Comparison of ENCODE assay signal across 15 mouse cellular contexts in the genomic region with DNA sequence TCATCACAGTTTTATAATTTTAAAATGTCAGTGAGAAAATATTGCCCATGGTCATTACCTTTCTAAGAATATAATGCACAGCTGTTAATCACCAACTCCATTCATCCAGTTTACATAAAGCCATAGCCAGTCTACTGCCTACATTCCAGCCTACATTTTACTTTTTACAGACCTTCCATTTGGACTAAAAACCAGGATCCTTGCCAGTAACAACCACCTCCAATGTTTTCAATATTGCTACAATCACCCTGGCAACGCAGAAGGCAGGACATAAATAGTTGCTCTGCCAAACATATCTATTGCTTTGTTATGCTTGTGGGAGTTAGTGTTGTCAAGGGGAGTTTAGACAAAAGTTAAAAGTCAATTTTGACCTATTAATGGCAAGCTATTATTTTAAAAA.
DNase-seq lines count a peak whose midpoint lies in the region; ATAC-seq and TF ChIP-seq lines count a peak whose summit lies in the region.
"Had no signal": no experiment of that assay in that cellular context is flagged by ENCODE, and none has a peak within 500 bp of the region (broad histone marks: within the 10 kb centered on the region; RNA-seq: fewer than 3 reads in every experiment).

No protein-coding gene starts in this region.

- no peaks in the 10 kb centered on the region for H3K27me3 ChIP-seq in limb, embryonic 14.5 days (ENCODE audit: control insufficient read depth, insufficient read depth, low read length)
- H3K27me3 ChIP-seq in heart, embryonic 11.5 days (ENCODE audit: control insufficient read depth, insufficient read depth, low read length) = no peaks in the 10 kb centered on the region
- no peaks in the 10 kb centered on the region for H3K27me3 ChIP-seq in forebrain, embryonic 11.5 days (ENCODE audit: control insufficient read depth, insufficient read depth, low read length)
- H3K27me3 ChIP-seq: CH12.LX; kidney, embryonic 15.5 days; stomach, embryonic 15.5 days had no signal

- no peak overlapping the region for H3K27ac ChIP-seq in limb, embryonic 14.5 days (replicated peaks; ENCODE audit: low read depth, low read length)
- H3K27ac ChIP-seq in heart, embryonic 11.5 days (ENCODE audit: low read depth, low read length) = no peak overlapping the region
- H3K27ac ChIP-seq in forebrain, embryonic 11.5 days (ENCODE audit: low read depth, low read length) = no peak overlapping the region
- H3K27ac ChIP-seq: heart, embryonic 10.5 days; hindbrain, embryonic 10.5 days; kidney, embryonic 15.5 days; midbrain, embryonic 10.5 days; stomach, embryonic 15.5 days had no signal

- peak; percentile 68 for ATAC-seq in limb, embryonic 14.5 days (ENCODE audit: low FRiP score, low read depth)
- ATAC-seq in heart, embryonic 11.5 days (replicated peaks; ENCODE audit: insufficient number of reproducible peaks, low FRiP score, low TSS enrichment) = no peak
- no peak for ATAC-seq in forebrain, embryonic 11.5 days (replicated peaks; ENCODE audit: low FRiP score)

- TF ChIP-seq POLR2A in brain, embryonic 14.5 days (IDR thresholded peaks at IDR 0.05; ENCODE audit: borderline replicate concordance, extremely low read depth, insufficient read depth, insufficient read length, poor library complexity, severe bottlenecking) = no peak
- no peak for TF ChIP-seq POLR2A in limb, embryonic 14.5 days (IDR thresholded peaks at IDR 0.05; ENCODE audit: borderline replicate concordance, extremely low read depth, insufficient read depth, insufficient read length)

- H3K9me3 ChIP-seq in limb, embryonic 14.5 days (ENCODE audit: control insufficient read depth, low read length) = no peaks in the 10 kb centered on the region
- H3K9me3 ChIP-seq in heart, embryonic 11.5 days (replicated peaks; ENCODE audit: control insufficient read depth, low read length) = no peaks in the 10 kb centered on the region
- H3K9me3 ChIP-seq in forebrain, embryonic 11.5 days (ENCODE audit: control insufficient read depth, low read length) = no peaks in the 10 kb centered on the region
- H3K9me3 ChIP-seq: heart, embryonic 10.5 days; kidney, embryonic 15.5 days; stomach, embryonic 15.5 days had no signal

- H3K9ac ChIP-seq in limb, embryonic 14.5 days (ENCODE audit: low read depth, low read length, severe bottlenecking) = no peak overlapping the region
- H3K9ac ChIP-seq in heart, embryonic 11.5 days (ENCODE audit: low read depth, low read length) = no peak overlapping the region
- H3K9ac ChIP-seq in forebrain, embryonic 11.5 days (ENCODE audit: low read length) = no peak overlapping the region
- H3K9ac ChIP-seq: kidney, embryonic 15.5 days; stomach, embryonic 15.5 days had no signal

- intact Hi-C loops in left cerebral cortex, postnatal 36 days (cut with DNase I) = no loop called here

- H3K4me3 ChIP-seq in limb, embryonic 14.5 days (replicated peaks; ENCODE audit: low read length) = no peak overlapping the region
- H3K4me3 ChIP-seq in heart, embryonic 11.5 days (ENCODE audit: low read depth, low read length) = no peak overlapping the region
- no peak overlapping the region for H3K4me3 ChIP-seq in forebrain, embryonic 11.5 days (ENCODE audit: low read depth, low read length)
- H3K4me3 ChIP-seq: heart, embryonic 10.5 days; hindbrain, embryonic 10.5 days; kidney, embryonic 15.5 days; midbrain, embryonic 10.5 days; stomach, embryonic 15.5 days had no signal

- H3K36me3 ChIP-seq in limb, embryonic 14.5 days (ENCODE audit: control insufficient read depth, insufficient read depth, low read length) = no peaks in the 10 kb centered on the region
- no peaks in the 10 kb centered on the region for H3K36me3 ChIP-seq in heart, embryonic 11.5 days (ENCODE audit: control insufficient read depth, insufficient read depth, low read length)
- no peaks in the 10 kb centered on the region for H3K36me3 ChIP-seq in forebrain, embryonic 11.5 days (ENCODE audit: control insufficient read depth, insufficient read depth, low read length)
- H3K36me3 ChIP-seq: heart, embryonic 10.5 days; hindbrain, embryonic 10.5 days; kidney, embryonic 15.5 days; midbrain, embryonic 10.5 days; stomach, embryonic 15.5 days had no signal

- no peak overlapping the region for H3K4me2 ChIP-seq in limb, embryonic 14.5 days (replicated peaks; ENCODE audit: low read depth, low read length, severe bottlenecking)
- no peak overlapping the region for H3K4me2 ChIP-seq in heart, embryonic 11.5 days
- no peak overlapping the region for H3K4me2 ChIP-seq in forebrain, embryonic 11.5 days (ENCODE audit: low read depth, low read length, severe bottlenecking)
- H3K4me2 ChIP-seq: kidney, embryonic 15.5 days; stomach, embryonic 15.5 days had no signal

- 36% methylated on average over 1 of the region's 1 CpGs for WGBS in limb, embryonic 14.5 days
- WGBS in heart, embryonic 11.5 days (ENCODE audit: insufficient replicate concordance) = 83% methylated on average over 1 of the region's 1 CpGs
- WGBS in forebrain, embryonic 11.5 days = 88% methylated on average over 1 of the region's 1 CpGs

- DNase-seq in left cerebral cortex, adult 9 months (ENCODE audit: low spot score in 2 of 2) = peak; percentile 35 to 50
- DNase-seq in left cerebral cortex, postnatal 36 days (ENCODE audit: low spot score in 2 of 2) = no peak
- DNase-seq in adipocyte (ENCODE audit: low spot score) = peak; percentile 31
- peak; percentile 35 for DNase-seq in brain, embryonic 14.5 days (ENCODE audit: low read depth)
- DNase-seq in limb, embryonic 14.5 days (ENCODE audit: low spot score) = peak; percentile 68
- DNase-seq in forebrain, embryonic 11.5 days (ENCODE audit: low spot score) = no peak
- DNase-seq: cerebellum, adult 2 months; thymus, postnatal 14 days had no signal

- no peaks in the 10 kb centered on the region for H3K4me1 ChIP-seq in limb, embryonic 14.5 days (ENCODE audit: control insufficient read depth, insufficient read depth, low read length)
- no peaks in the 10 kb centered on the region for H3K4me1 ChIP-seq in heart, embryonic 11.5 days (ENCODE audit: control insufficient read depth, insufficient read depth, low read length)
- H3K4me1 ChIP-seq in forebrain, embryonic 11.5 days (replicated peaks; ENCODE audit: control insufficient read depth, insufficient read depth, low read length) = no peaks in the 10 kb centered on the region
- H3K4me1 ChIP-seq: heart, embryonic 10.5 days; hindbrain, embryonic 10.5 days; kidney, embryonic 15.5 days; midbrain, embryonic 10.5 days; stomach, embryonic 15.5 days had no signal

- TF ChIP-seq CTCF in brain, embryonic 14.5 days (IDR thresholded peaks at IDR 0.05; ENCODE audit: borderline replicate concordance, extremely low read depth, insufficient read depth, insufficient read length) = no peak

Comparison
In these comparisons a context has a peak if more than half of its experiments do, and no peak if none do; other contexts are left out.
1. DNase-seq: peak in left cerebral cortex, adult 9 months (2 of 2), adipocyte (single experiment), brain, embryonic 14.5 days (single experiment) and limb, embryonic 14.5 days (single experiment); none in left cerebral cortex, postnatal 36 days (0 of 2) and forebrain, embryonic 11.5 days (single experiment).